Mouse (Mus musculus): ENCODE results near the gene Olfr311. TPM values are rescaled to one million over a fixed set of nuclear protein-coding genes. Genes with fewer than 3 reads are reported as not detected.

Gene Olfr311
- polyA plus RNA-seq, 1 experiment, result not detected

DNA sequence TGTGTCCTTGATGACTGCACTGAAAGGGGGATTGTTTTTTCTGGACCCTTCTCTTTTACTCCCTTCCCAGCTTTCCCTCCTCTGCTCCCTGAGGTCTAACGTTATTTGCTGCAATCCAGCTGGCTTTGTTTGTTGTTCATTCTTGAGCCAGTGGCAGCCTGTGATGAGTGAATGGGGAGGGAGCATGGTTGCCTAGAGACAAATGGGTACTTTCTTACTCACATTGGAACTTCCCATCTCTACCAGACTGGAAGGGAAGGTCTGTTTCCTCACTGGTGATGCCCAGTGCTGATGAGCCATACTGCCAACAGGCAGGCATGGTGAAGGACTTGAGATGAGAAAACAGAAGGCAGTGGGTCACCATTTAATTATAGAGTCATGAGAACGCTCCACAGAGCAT, 10.7 kb downstream of the Olfr311 start:
- no peak for TF ChIP-seq CTCF (IDR thresholded peaks at IDR 0.05; ENCODE audit: low read depth, low read length)
- TF ChIP-seq POLR2A (IDR thresholded peaks at IDR 0.05; ENCODE audit: insufficient read depth, low read length), result no peak
- TF ChIP-seq EP300 (IDR thresholded peaks at IDR 0.05; ENCODE audit: insufficient read depth, low read depth, low read length), result no peak
- Histone ChIP-seq H3K27ac (ENCODE audit: insufficient read depth, low read length) (no peak overlapping the region), H3K36me3 (ENCODE audit: control insufficient read depth, insufficient read depth, low read length, poor library complexity, severe bottlenecking) (no peaks in the 10 kb centered on the region)

DNA sequence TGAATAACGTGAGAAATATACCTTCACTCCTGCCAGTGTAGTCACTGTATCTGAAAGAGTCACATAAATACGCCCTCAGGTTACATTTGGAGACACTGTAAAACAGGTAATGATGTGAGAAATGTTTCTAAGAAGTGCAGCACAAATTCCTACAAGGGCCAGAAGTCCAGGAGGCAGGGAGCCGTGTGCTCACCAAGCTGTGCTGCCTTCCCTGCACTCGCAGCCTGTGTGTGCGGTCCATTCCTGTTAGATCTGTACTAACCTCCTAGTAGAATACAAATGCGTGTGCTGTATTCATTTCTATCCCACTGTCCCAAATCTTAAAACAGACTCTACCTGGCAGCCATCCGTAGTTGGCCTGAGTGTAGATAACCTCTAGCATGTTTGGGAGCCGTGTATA, 21.7 kb downstream of the Olfr311 start:
- Histone ChIP-seq H3K9ac (ENCODE audit: low read depth, poor library complexity, severe bottlenecking) (no peak overlapping the region), H3K4me3 (ENCODE audit: low read depth, low read length) (no peak overlapping the region), H3K9me3 (replicated peaks; ENCODE audit: control insufficient read depth, insufficient read depth, low read length, poor library complexity, severe bottlenecking) (0 out of 2 replicates have a peak, but pooled peaks cover 3% of the 10 kb centered on the region), H3K27me3 (ENCODE audit: control insufficient read depth, insufficient read depth, low read length, poor library complexity, severe bottlenecking) (no peaks in the 10 kb centered on the region), H3K4me1 (ENCODE audit: control insufficient read depth, insufficient read depth, low read length) (no peaks in the 10 kb centered on the region), H3K36me3 (ENCODE audit: control insufficient read depth, insufficient read depth, low read length, poor library complexity, severe bottlenecking) (peaks cover 3% of the 10 kb centered on the region; the same call in 1 of the 2 replicates), H3K27ac (ENCODE audit: insufficient read depth, low read length) (no peak overlapping the region)
- TF ChIP-seq POLR2A (IDR thresholded peaks at IDR 0.05; ENCODE audit: insufficient read depth, low read length) (no peak), EP300 (IDR thresholded peaks at IDR 0.05; ENCODE audit: insufficient read depth, low read depth, low read length) (no peak), CTCF (IDR thresholded peaks at IDR 0.05; ENCODE audit: low read depth, low read length) (no peak)

More for the DNA sequence above, 10.7 kb downstream of the Olfr311 start:
- Histone ChIP-seq H3K4me1 (ENCODE audit: control insufficient read depth, insufficient read depth, low read length) (no peaks in the 10 kb centered on the region), H3K4me3 (ENCODE audit: low read depth, low read length) (no peak overlapping the region), H3K9me3 (replicated peaks; ENCODE audit: control insufficient read depth, insufficient read depth, low read length, poor library complexity, severe bottlenecking) (no peaks in the 10 kb centered on the region), H3K27me3 (ENCODE audit: control insufficient read depth, insufficient read depth, low read length, poor library complexity, severe bottlenecking) (no peaks in the 10 kb centered on the region; the same call in 1 of the 2 replicates), H3K9ac (ENCODE audit: low read depth, poor library complexity, severe bottlenecking) (no peak overlapping the region)

DNA sequence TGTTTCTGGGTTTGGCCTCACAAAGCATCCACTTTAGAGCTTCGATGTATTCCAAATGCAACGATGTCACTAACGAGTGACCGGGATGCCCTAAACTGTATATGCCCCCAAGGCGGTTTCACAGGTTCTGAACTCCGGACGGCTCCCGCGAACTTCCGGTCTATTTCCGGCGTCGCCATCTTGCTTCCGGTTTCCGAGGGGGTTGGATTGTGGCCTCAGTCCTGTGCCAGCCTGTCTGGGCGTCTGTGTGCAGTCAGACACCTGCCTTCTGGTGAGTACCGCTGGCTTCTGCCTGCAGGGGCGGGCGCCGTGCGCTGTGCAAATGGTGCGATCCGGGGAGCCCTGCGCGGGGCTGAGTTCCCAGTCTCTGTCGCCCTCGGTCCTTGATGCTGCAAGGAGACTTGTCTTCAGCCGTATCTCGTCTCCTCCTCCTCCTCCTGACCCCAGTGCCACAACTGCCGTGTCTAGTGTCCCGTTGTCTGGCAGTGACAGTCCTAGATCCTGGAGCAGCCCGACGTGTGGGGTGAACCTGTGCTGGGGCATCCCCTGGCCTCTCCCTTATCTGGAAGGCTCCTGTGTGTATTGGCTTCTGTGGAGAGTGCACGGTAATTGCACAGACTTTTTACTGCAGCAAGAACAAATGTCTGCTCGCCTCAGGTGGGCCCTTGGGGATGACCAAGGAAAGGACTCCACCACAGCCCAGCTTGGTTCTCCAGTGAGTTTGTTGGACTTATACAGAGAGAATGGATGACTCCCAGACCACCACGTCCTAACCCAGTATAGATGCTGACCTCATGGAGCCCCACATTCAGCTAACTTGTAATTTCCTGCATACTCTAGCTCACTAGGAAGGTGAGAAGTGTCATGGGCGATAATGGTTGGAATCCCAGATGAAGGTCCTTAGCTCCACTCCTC, 28.2 kb downstream of the Olfr311 start, which contains the start of gene 2810021J22Rik:
TSS of gene 2810021J22Rik (plus strand) at position 178 of the 915 bp plus-strand sequence.
- Histone ChIP-seq H3K4me3 (ENCODE audit: low read depth, low read length) (peak within 1 kb of the TSS; percentile 87), H3K27ac (ENCODE audit: insufficient read depth, low read length) (no peak within 1 kb of the TSS), H3K4me1 (ENCODE audit: control insufficient read depth, insufficient read depth, low read length) (no peaks in the 10 kb centered on the region), H3K27me3 (ENCODE audit: control insufficient read depth, insufficient read depth, low read length, poor library complexity, severe bottlenecking) (no peaks in the 10 kb centered on the region), H3K36me3 (ENCODE audit: control insufficient read depth, insufficient read depth, low read length, poor library complexity, severe bottlenecking) (peaks cover 2% of the 10 kb centered on the region; the same call in 1 of the 2 replicates), H3K9me3 (replicated peaks; ENCODE audit: control insufficient read depth, insufficient read depth, low read length, poor library complexity, severe bottlenecking) (no peaks in the 10 kb centered on the region), H3K9ac (ENCODE audit: low read depth, poor library complexity, severe bottlenecking) (peak within 1 kb of the TSS; percentile 64)
- no peak for TF ChIP-seq CTCF (IDR thresholded peaks at IDR 0.05; ENCODE audit: low read depth, low read length)
- peak; percentile 29 for TF ChIP-seq POLR2A (IDR thresholded peaks at IDR 0.05; ENCODE audit: insufficient read depth, low read length)

DNA sequence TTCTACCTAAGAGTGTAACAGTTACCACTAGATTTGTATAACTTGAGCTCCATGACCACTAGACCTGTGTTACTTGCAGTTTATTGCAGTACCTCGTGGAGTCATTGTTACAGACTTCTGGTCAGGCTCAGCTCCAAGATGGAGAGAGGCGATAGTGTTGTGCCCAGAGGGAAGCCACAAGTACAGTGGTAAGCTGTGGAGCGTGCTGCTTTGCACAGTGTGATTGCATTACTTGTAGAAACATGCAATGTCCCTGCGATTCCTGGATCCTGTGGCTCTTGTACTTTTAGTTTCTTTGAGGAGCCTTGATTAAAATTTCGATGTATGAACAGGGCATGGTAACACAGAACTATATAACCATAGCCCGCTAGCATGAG, 28.9 kb downstream of the Olfr311 start:
- TF ChIP-seq EP300 (IDR thresholded peaks at IDR 0.05; ENCODE audit: insufficient read depth, low read depth, low read length) (no peak), POLR2A (IDR thresholded peaks at IDR 0.05; ENCODE audit: insufficient read depth, low read length) (no peak), CTCF (IDR thresholded peaks at IDR 0.05; ENCODE audit: low read depth, low read length) (no peak)
- Histone ChIP-seq H3K9me3 (replicated peaks; ENCODE audit: control insufficient read depth, insufficient read depth, low read length, poor library complexity, severe bottlenecking) (no peaks in the 10 kb centered on the region), H3K36me3 (ENCODE audit: control insufficient read depth, insufficient read depth, low read length, poor library complexity, severe bottlenecking) (peaks cover 2% of the 10 kb centered on the region; the same call in 1 of the 2 replicates), H3K4me1 (ENCODE audit: control insufficient read depth, insufficient read depth, low read length) (no peaks in the 10 kb centered on the region), H3K27ac (ENCODE audit: insufficient read depth, low read length) (no peak overlapping the region), H3K27me3 (ENCODE audit: control insufficient read depth, insufficient read depth, low read length, poor library complexity, severe bottlenecking) (no peaks in the 10 kb centered on the region), H3K9ac (ENCODE audit: low read depth, poor library complexity, severe bottlenecking) (no peak overlapping the region; the same call in 1 of the 2 replicates), H3K4me3 (ENCODE audit: low read depth, low read length) (no peak overlapping the region)

DNA sequence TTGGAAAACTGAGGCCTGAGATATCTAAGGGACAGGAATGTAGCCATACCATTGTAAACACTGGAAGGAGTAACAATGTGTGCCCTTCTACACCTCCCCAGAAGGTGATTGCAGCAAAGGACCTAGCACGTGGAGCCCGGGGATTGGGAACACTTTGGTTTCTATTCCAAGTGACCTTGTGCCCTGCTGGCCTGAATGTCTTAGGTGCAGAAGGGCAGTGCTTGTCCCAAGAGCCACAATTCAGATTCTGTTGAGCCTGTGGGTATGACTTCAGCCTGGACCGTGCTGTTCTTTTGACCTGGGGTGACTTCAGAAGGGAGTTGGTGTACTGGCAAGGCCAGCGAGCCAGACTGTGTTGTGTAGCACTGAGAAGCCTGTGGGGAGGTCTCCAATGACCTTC, 31.9 kb downstream of the Olfr311 start:
- no peak overlapping the region for H3K27ac ChIP-seq (ENCODE audit: insufficient read depth, low read length)
- H3K9ac ChIP-seq (ENCODE audit: low read depth, poor library complexity, severe bottlenecking), result no peak overlapping the region
- no peaks in the 10 kb centered on the region for H3K27me3 ChIP-seq (ENCODE audit: control insufficient read depth, insufficient read depth, low read length, poor library complexity, severe bottlenecking)
- no peaks in the 10 kb centered on the region for H3K9me3 ChIP-seq (replicated peaks; ENCODE audit: control insufficient read depth, insufficient read depth, low read length, poor library complexity, severe bottlenecking)
- peaks cover 2% of the 10 kb centered on the region; the same call in 1 of the 2 replicates for H3K36me3 ChIP-seq (ENCODE audit: control insufficient read depth, insufficient read depth, low read length, poor library complexity, severe bottlenecking)
- no peak overlapping the region for H3K4me3 ChIP-seq (ENCODE audit: low read depth, low read length)
- TF ChIP-seq POLR2A (IDR thresholded peaks at IDR 0.05; ENCODE audit: insufficient read depth, low read length), result no peak
- TF ChIP-seq EP300 (IDR thresholded peaks at IDR 0.05; ENCODE audit: insufficient read depth, low read depth, low read length), result no peak
- TF ChIP-seq CTCF (IDR thresholded peaks at IDR 0.05; ENCODE audit: low read depth, low read length), result no peak
- H3K4me1 ChIP-seq (ENCODE audit: control insufficient read depth, insufficient read depth, low read length), result no peaks in the 10 kb centered on the region

DNA sequence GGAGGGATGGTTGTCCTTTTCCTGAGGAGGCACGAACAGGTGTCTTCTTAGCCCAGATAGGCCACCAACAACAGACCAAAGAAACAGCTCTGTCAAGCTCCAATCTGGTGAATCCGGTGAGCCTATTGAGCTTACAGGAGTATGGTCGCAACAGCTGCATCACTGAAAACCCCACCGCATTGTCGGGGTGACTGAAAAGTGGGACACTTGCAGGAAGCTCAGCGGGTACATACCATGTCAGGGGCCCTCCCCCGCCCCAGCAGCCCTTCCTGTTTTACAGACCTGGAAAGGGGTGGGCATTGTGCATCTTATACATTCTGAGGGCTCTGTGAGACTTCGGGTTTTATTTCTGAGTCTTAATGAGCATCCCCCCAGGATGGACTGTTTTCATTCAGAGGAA, 44.7 kb downstream of the Olfr311 start:
- TF ChIP-seq EP300 (IDR thresholded peaks at IDR 0.05; ENCODE audit: insufficient read depth, low read depth, low read length) (no peak), CTCF (IDR thresholded peaks at IDR 0.05; ENCODE audit: low read depth, low read length) (no peak), POLR2A (IDR thresholded peaks at IDR 0.05; ENCODE audit: insufficient read depth, low read length) (no peak)
- Histone ChIP-seq H3K36me3 (ENCODE audit: control insufficient read depth, insufficient read depth, low read length, poor library complexity, severe bottlenecking) (peaks cover 5% of the 10 kb centered on the region), H3K27ac (ENCODE audit: insufficient read depth, low read length) (no peak overlapping the region)

More for the DNA sequence above, 44.7 kb downstream of the Olfr311 start:
- Histone ChIP-seq H3K27me3 (ENCODE audit: control insufficient read depth, insufficient read depth, low read length, poor library complexity, severe bottlenecking) (no peaks in the 10 kb centered on the region), H3K9me3 (replicated peaks; ENCODE audit: control insufficient read depth, insufficient read depth, low read length, poor library complexity, severe bottlenecking) (no peaks in the 10 kb centered on the region), H3K9ac (ENCODE audit: low read depth, poor library complexity, severe bottlenecking) (no peak overlapping the region), H3K4me1 (ENCODE audit: control insufficient read depth, insufficient read depth, low read length) (no peaks in the 10 kb centered on the region), H3K4me3 (ENCODE audit: low read depth, low read length) (no peak overlapping the region)

Measured in ES-Bruce4 (cell line).